Comparison of ENCODE assay signal across 11 mouse cellular contexts in genomic region chr1:75588874-75589273, GRCm38 (mm10). TPM values are rescaled to one million over a fixed set of nuclear protein-coding genes. Genes with fewer than 3 reads are reported as not detected.
DNase-seq lines count a peak whose midpoint lies in the region; ATAC-seq and TF ChIP-seq lines count a peak whose summit lies in the region.
"Had no signal": no experiment of that assay in that cellular context is flagged by ENCODE, and none has a peak within 500 bp of the region (broad histone marks: within the 10 kb centered on the region; RNA-seq: fewer than 3 reads in every experiment).

No protein-coding gene starts in this region.

- no peaks in the 10 kb centered on the region for H3K36me3 ChIP-seq in heart, embryonic 16.5 days (ENCODE audit: control insufficient read depth, insufficient read depth)
- no peaks in the 10 kb centered on the region for H3K36me3 ChIP-seq in ES-Bruce4 (ENCODE audit: control insufficient read depth, insufficient read depth, low read length, poor library complexity, severe bottlenecking)

- DNase-seq in heart, postnatal 25 days (ENCODE audit: low spot score) = no peak
- peak; percentile 46 for DNase-seq in cerebellum, postnatal 10 days
- DNase-seq in left cerebral cortex, adult 8-10 months (ENCODE audit: low spot score in 2 of 2) = peak; percentile 52 to 55
- no peak for DNase-seq in adrenal gland, adult (ENCODE audit: inconsistent age in 2 of 2, low spot score in 1 of 2)
- DNase-seq in thymus, postnatal 10 days (ENCODE audit: low spot score in 2 of 2) = no peak
- no peak for DNase-seq in urinary bladder, postnatal 4 days (ENCODE audit: low spot score in 2 of 2)

- H3K9ac ChIP-seq in heart, embryonic 16.5 days (ENCODE audit: low read length) = no peak overlapping the region
- no peak overlapping the region for H3K9ac ChIP-seq in ES-Bruce4 (ENCODE audit: low read depth, poor library complexity, severe bottlenecking)

- no peaks in the 10 kb centered on the region for H3K27me3 ChIP-seq in heart, embryonic 16.5 days (ENCODE audit: control insufficient read depth, insufficient read depth, low read length)
- H3K27me3 ChIP-seq in ES-Bruce4 (ENCODE audit: control insufficient read depth, insufficient read depth, low read length, poor library complexity, severe bottlenecking) = no peaks in the 10 kb centered on the region

- peak overlapping the region; percentile 17; the same call in 1 of the 2 replicates for H3K27ac ChIP-seq in heart, embryonic 16.5 days (ENCODE audit: low read length)
- H3K27ac ChIP-seq in ES-Bruce4 (ENCODE audit: insufficient read depth, low read length) = peak overlapping the region; percentile 70

- ATAC-seq in heart, embryonic 16.5 days (replicated peaks; ENCODE audit: extremely low read depth, insufficient read depth, low FRiP score) = 0 out of 2 replicates have a peak, but pooled peaks have one; percentile 49
- ATAC-seq: Patski had no signal

- intact Hi-C loops in heart, postnatal 25 days (cut with DNase I) = no loop called here

- H3K4me3 ChIP-seq in heart, embryonic 16.5 days (ENCODE audit: low read length) = no peak overlapping the region
- H3K4me3 ChIP-seq in ES-Bruce4 (ENCODE audit: low read depth, low read length) = no peak overlapping the region
- H3K4me3 ChIP-seq: erythroblast, embryonic 14.5 days had no signal

- TF ChIP-seq CTCF in ES-Bruce4 (IDR thresholded peaks at IDR 0.05; ENCODE audit: low read depth, low read length) = no peak

- TF ChIP-seq POLR2A in ES-Bruce4 (IDR thresholded peaks at IDR 0.05; ENCODE audit: insufficient read depth, low read length) = no peak

- peak; percentile 93 for TF ChIP-seq EP300 in ES-Bruce4 (IDR thresholded peaks at IDR 0.05; ENCODE audit: insufficient read depth, low read depth, low read length)

- H3K4me2 ChIP-seq in heart, embryonic 16.5 days (ENCODE audit: low read depth, low read length) = no peak overlapping the region

- WGBS in heart, embryonic 16.5 days = 23% methylated on average over 7 of the region's 7 CpGs

- H3K4me1 ChIP-seq in heart, embryonic 16.5 days (ENCODE audit: control insufficient read depth, insufficient read depth, low read length) = peaks cover 21% of the 10 kb centered on the region
- peaks cover 6% of the 10 kb centered on the region for H3K4me1 ChIP-seq in ES-Bruce4 (ENCODE audit: control insufficient read depth, insufficient read depth, low read length)

- H3K9me3 ChIP-seq in heart, embryonic 16.5 days (replicated peaks; ENCODE audit: control insufficient read depth, low read length) = no peaks in the 10 kb centered on the region
- H3K9me3 ChIP-seq in ES-Bruce4 (replicated peaks; ENCODE audit: control insufficient read depth, insufficient read depth, low read length, poor library complexity, severe bottlenecking) = no peaks in the 10 kb centered on the region

RNA-seq across cellular contexts. Expression of gene Slc4a3, which starts 42.8 kb away (rescaled TPM):
- polyA plus RNA-seq in heart, embryonic 16.5 days (2015; fragmentation: Nextera tagmentation; extraction: Ambion mirVana) = 33.3 and 36.6 TPM in 2 replicates
- total RNA-seq in heart, postnatal 25 days (2021) = 100 to 1,000 TPM; 220 to 242 TPM
- 6.6 and 7.4 TPM in 2 replicates for polyA plus RNA-seq in ES-Bruce4 (2011; ENCODE audit: insufficient read depth, insufficient read length, low read depth, missing spikeins)
- 100 to 1,000 TPM; 166 to 199 (median 181) TPM for total RNA-seq in left cerebral cortex, adult 8-10 months (2022)
- total RNA-seq: neutrophil, adult 5-6 weeks had no signal
- polyA plus RNA-seq: erythroblast, embryonic 14.5 days had no signal

Comparison
In these comparisons a context has a peak if more than half of its experiments do, and no peak if none do; other contexts are left out.
1. DNase-seq: peak in cerebellum, postnatal 10 days (2 of 2) and left cerebral cortex, adult 8-10 months (2 of 2); none in heart, postnatal 25 days (single experiment), adrenal gland, adult (0 of 2), thymus, postnatal 10 days (0 of 2) and urinary bladder, postnatal 4 days (0 of 2).